Mouse (Mus musculus) lung, postnatal 0 days (tissue): Measurements from ENCODE around the gene Sumo2. TPM values are rescaled to one million over a fixed set of nuclear protein-coding genes. Genes with fewer than 3 reads are reported as not detected.

Experiments used
- ATAC-seq: fragments of 200-750 bp; cut with Nextera tagmentation; 2 replicates; pipeline ENCODE4 v1.8.0; 2017; ENCODE audit warnings: moderate library complexity
- DNase-seq: peaks from one replicate; pipeline ENCODE4 v3.0.0-alpha.2; 2016; ENCODE audit warnings: low spot score
- H3K27ac ChIP-seq: fragments of 300-500 bp; sonication (generic); 2 replicates; pipeline ENCODE4 v1.5.1; 2014; ENCODE audit warnings: antibody characterized with exemption, mild to moderate bottlenecking, low read length, mixed read lengths
- H3K27me3 ChIP-seq: fragments of 300-500 bp; sonication (generic); replicated peaks from 2 replicates; pipeline ENCODE4 v1.6.1; 2014; ENCODE audit warnings: low read length, mixed read lengths; ENCODE audit not compliant: insufficient read depth
- H3K36me3 ChIP-seq: fragments of 300-500 bp; sonication (generic); 2 replicates; pipeline ENCODE4 v1.6.1; 2014; ENCODE audit warnings: low read length, mixed read lengths; ENCODE audit not compliant: insufficient read depth
- H3K4me1 ChIP-seq: fragments of 300-500 bp; sonication (generic); 2 replicates; pipeline ENCODE4 v1.6.1; 2014; ENCODE audit warnings: antibody characterized with exemption, low read depth, low read length, mixed read lengths; ENCODE audit not compliant: insufficient read depth
- H3K4me2 ChIP-seq: fragments of 300-500 bp; sonication (generic); replicated peaks from 2 replicates; pipeline ENCODE4 v1.6.1; 2014; ENCODE audit warnings: low read depth, mild to moderate bottlenecking, low read length, moderate library complexity, mixed read lengths
- H3K4me3 ChIP-seq: fragments of 300-500 bp; sonication (generic); 2 replicates; pipeline ENCODE4 v1.5.1; 2014; ENCODE audit warnings: low read depth, low read length
- H3K9ac ChIP-seq: fragments of 300-500 bp; sonication (generic); replicated peaks from 2 replicates; pipeline ENCODE4 v1.6.1; 2014; ENCODE audit warnings: low read depth, mild to moderate bottlenecking
- H3K9me3 ChIP-seq: fragments of 300-500 bp; sonication (generic); 2 replicates; pipeline ENCODE4 v1.6.1; 2016; ENCODE audit warnings: low read length, mixed read lengths
- CTCF ChIP-seq: IDR thresholded peaks from 2 replicates; pipeline ENCODE4 v1.5.1; 2016; ENCODE audit warnings: antibody characterized with exemption, mild to moderate bottlenecking
- EP300 ChIP-seq: IDR thresholded peaks from 2 replicates; pipeline ENCODE4 v1.6.1; 2016; ENCODE audit warnings: antibody characterized with exemption, mild to moderate bottlenecking, control low read depth
- WGBS: fragments of 180-500 bp; shearing (Covaris S2); extraction: QIAGEN DNeasy Blood & Tissue Kit; methylation state at CpG from one replicate; pipeline ENCODE4 v1.1.7; 2014; 5-methylcytosine and 5-hydroxymethylcytosine counted together
- polyA plus RNA-seq: library from polyadenylated mRNA; unstranded; fragments of >200 nt; fragmentation: Nextera tagmentation; extraction: Ambion mirVana; gene quantifications from 2 replicates; pipeline ENCODE4 v1.2.1, GENCODE M21; 2015

Gene Sumo2
- 546 and 580 TPM in 2 replicates for polyA plus RNA-seq

- 0 out of 2 replicates have a peak, but pooled peaks cover 2% of the 10 kb centered on the region for H3K4me1 ChIP-seq
- no peak; the same call in 1 of the 2 replicates for TF ChIP-seq CTCF
- no peak for TF ChIP-seq EP300
- peak; percentile 94 for ATAC-seq
- peak; percentile 95 for DNase-seq
- H3K27ac ChIP-seq, result peak within 1 kb of the TSS; percentile 99
- no peaks in the 10 kb centered on the region for H3K27me3 ChIP-seq
- no peaks in the 10 kb centered on the region for H3K9me3 ChIP-seq
- WGBS, result 1% methylated on average over 42 of the region's 70 CpGs
- H3K4me2 ChIP-seq, result peak within 1 kb of the TSS; percentile 81
- peak within 1 kb of the TSS; percentile 87 for H3K4me3 ChIP-seq
- H3K9ac ChIP-seq, result peak within 1 kb of the TSS; percentile 88
- no peaks in the 10 kb centered on the region for H3K36me3 ChIP-seq
These were observed at the start of gene Sumo2 for GRCm38 (mm10) chr11:115536038-115536681. Gene Sumo2 (minus strand): TSS chr11:115536276.

- 79% methylated on average over 7 of the region's 7 CpGs for whole genome bisulfite sequencing
- peak; percentile 14; the same call in 1 of the 2 replicates for ATAC-seq
- no peak overlapping the region for H3K9ac ChIP-seq
These were observed 49.6 kb upstream of the Sumo2 start for GRCm38 (mm10) chr11:115585573-115586100.

GRCm38 (mm10) chr11:115584376-115585073 lies 48.4 kb upstream of the Sumo2 start:
- no peak overlapping the region for H3K4me3 ChIP-seq
- ATAC-seq (no peak), DNase-seq (no peak)
- 78% methylated on average over 10 of the region's 10 CpGs for WGBS
- H3K4me1 ChIP-seq, result no peaks in the 10 kb centered on the region
- peaks cover 42% of the 10 kb centered on the region for H3K36me3 ChIP-seq
- TF ChIP-seq EP300, result no peak
- no peak for TF ChIP-seq CTCF
- H3K9ac ChIP-seq, result no peak overlapping the region
- no peak overlapping the region for H3K27ac ChIP-seq
- H3K27me3 ChIP-seq, result no peaks in the 10 kb centered on the region
- no peaks in the 10 kb centered on the region for H3K9me3 ChIP-seq
- no peak overlapping the region for H3K4me2 ChIP-seq

More at GRCm38 (mm10) chr11:115585573-115586100, 49.6 kb upstream of the Sumo2 start:
- H3K36me3 ChIP-seq, result peaks cover 51% of the 10 kb centered on the region
- no peak overlapping the region for H3K4me3 ChIP-seq
- no peaks in the 10 kb centered on the region for H3K9me3 ChIP-seq
- H3K4me2 ChIP-seq, result no peak overlapping the region
- TF ChIP-seq EP300 (peak; percentile 29; the same call in 1 of the 2 replicates), CTCF (no peak)
- H3K4me1 ChIP-seq, result no peaks in the 10 kb centered on the region
- H3K27ac ChIP-seq, result 0 out of 2 replicates have a peak overlapping the region, but pooled peaks have one; percentile 5
- no peak for DNase-seq
- H3K27me3 ChIP-seq, result no peaks in the 10 kb centered on the region

- Histone ChIP-seq H3K36me3 (peaks cover 40% of the 10 kb centered on the region), H3K27ac (no peak overlapping the region), H3K4me3 (no peak overlapping the region), H3K27me3 (no peaks in the 10 kb centered on the region), H3K4me1 (no peaks in the 10 kb centered on the region), H3K9ac (no peak overlapping the region), H3K4me2 (no peak overlapping the region), H3K9me3 (no peaks in the 10 kb centered on the region)
- DNase-seq, result no peak
- no peak for TF ChIP-seq CTCF
- TF ChIP-seq EP300, result no peak
- 76% methylated on average over 10 of the region's 10 CpGs for WGBS
- ATAC-seq, result no peak
These were observed 47.0 kb upstream of the Sumo2 start for GRCm38 (mm10) chr11:115582913-115583606.

GRCm38 (mm10) chr11:115579080-115579479 lies 43.0 kb upstream of the Sumo2 start:
- Histone ChIP-seq H3K27me3 (no peaks in the 10 kb centered on the region), H3K36me3 (peaks cover 17% of the 10 kb centered on the region; the same call in 1 of the 2 replicates), H3K4me1 (no peaks in the 10 kb centered on the region), H3K27ac (no peak overlapping the region), H3K9ac (no peak overlapping the region), H3K4me2 (no peak overlapping the region), H3K4me3 (no peak overlapping the region), H3K9me3 (no peaks in the 10 kb centered on the region)
- ATAC-seq, result no peak
- TF ChIP-seq CTCF (no peak), EP300 (no peak)
- no peak for DNase-seq

DNA sequence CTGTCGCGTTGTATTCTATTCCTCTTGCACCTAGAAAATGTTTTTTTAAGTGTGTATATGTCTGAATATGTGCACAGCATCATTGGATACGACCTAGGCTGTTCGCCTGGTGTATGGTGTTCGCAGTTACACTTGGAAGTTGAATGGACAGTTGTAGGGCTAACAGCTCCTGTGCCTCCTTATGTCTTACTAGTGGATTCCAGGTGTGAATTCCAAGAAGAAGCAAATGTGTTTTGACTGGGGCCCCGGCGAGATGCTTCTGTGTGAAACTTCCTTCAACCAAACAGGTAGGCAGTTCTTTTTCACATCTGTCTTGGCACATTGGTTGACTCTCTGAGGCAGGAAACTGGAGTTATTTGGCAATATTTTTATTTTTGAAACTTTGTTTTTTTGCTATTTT lies 28.9 kb upstream of the Sumo2 start:
- WGBS, result 10% methylated on average over 7 of the region's 7 CpGs
- no peaks in the 10 kb centered on the region for H3K9me3 ChIP-seq
- ATAC-seq (no peak), DNase-seq (no peak)
- H3K4me3 ChIP-seq, result peak overlapping the region; percentile 45
- no peak overlapping the region for H3K27ac ChIP-seq
- H3K4me2 ChIP-seq, result peak overlapping the region; percentile 60
- peak overlapping the region; percentile 70; the same call in 1 of the 2 replicates for H3K9ac ChIP-seq
- H3K36me3 ChIP-seq, result peaks cover 4% of the 10 kb centered on the region
- H3K4me1 ChIP-seq, result no peaks in the 10 kb centered on the region; the same call in 1 of the 2 replicates
- H3K27me3 ChIP-seq, result no peaks in the 10 kb centered on the region
- no peak for TF ChIP-seq CTCF
- TF ChIP-seq EP300, result no peak
